Mouse (Mus musculus) olfactory bulb, adult 2 months (tissue): ENCODE data around the gene Cage1.

ENCODE experiments used
- CTCF ChIP-seq: fragments of 200-500 bp; IDR thresholded peaks from 2 replicates; pipeline ENCODE4 v1.5.1; 2012; ENCODE audit warnings: low read depth, mild to moderate bottlenecking, low read length, moderate library complexity; ENCODE audit not compliant: insufficient read depth
- POLR2A ChIP-seq: fragments of 200-500 bp; IDR thresholded peaks from 2 replicates; pipeline ENCODE4 v1.6.1; 2012; ENCODE audit warnings: mild to moderate bottlenecking, low read depth, low read length, moderate library complexity; ENCODE audit not compliant: insufficient read depth

GRCm38 (mm10) chr13:37992638-37993371 lies 44.1 kb downstream of the Cage1 start:
- TF ChIP-seq POLR2A (no peak), CTCF (no peak)
